Mouse (Mus musculus) cerebellum, adult 2 months (tissue): ENCODE data around the gene Tex44. TPM values are rescaled to one million over a fixed set of nuclear protein-coding genes. Genes with fewer than 3 reads are reported as not detected.

Source experiments
- DNase-seq, 2 experiments: peaks; one replicate each; pipeline ENCODE4 v3.0.0; 2021
- H3K27ac ChIP-seq: fragments of 200-500 bp; 2 replicates; pipeline ENCODE4 v1.5.1; 2012; ENCODE audit warnings: low read length, control low read depth, inconsistent platforms; ENCODE audit not compliant: insufficient read depth
- H3K27me3 ChIP-seq: fragments of 200-500 bp; 2 replicates; pipeline ENCODE4 v1.6.1; 2012; ENCODE audit warnings: inconsistent platforms, mild to moderate bottlenecking, low read length, moderate library complexity; ENCODE audit not compliant: control insufficient read depth, insufficient read depth
- H3K4me1 ChIP-seq: fragments of 200-500 bp; 2 replicates; pipeline ENCODE4 v1.6.1; 2011; ENCODE audit warnings: low read length; ENCODE audit not compliant: control insufficient read depth, insufficient read depth
- H3K4me3 ChIP-seq: fragments of 200-500 bp; replicated peaks from 2 replicates; pipeline ENCODE3; 2011; ENCODE audit warnings: mild to moderate bottlenecking, low read depth, low read length, control low read depth; ENCODE audit not compliant: insufficient read depth
- CTCF ChIP-seq: fragments of 200-500 bp; IDR thresholded peaks from 2 replicates; pipeline ENCODE4 v1.5.1; 2011; ENCODE audit warnings: low read depth, mild to moderate bottlenecking, control low read depth, low read length, moderate library complexity, borderline replicate concordance; ENCODE audit not compliant: insufficient read depth
- POLR2A ChIP-seq: fragments of 200-500 bp; IDR thresholded peaks from 2 replicates; pipeline ENCODE4 v1.6.1; 2011; ENCODE audit warnings: low read length, control low read depth, borderline replicate concordance; ENCODE audit not compliant: insufficient read depth
- WGBS: fragments of 180-500 bp; shearing (Covaris S2); methylation state at CpG from one replicate; pipeline ENCODE4 v1.1.7; 2018; 5-methylcytosine and 5-hydroxymethylcytosine counted together
- polyA plus RNA-seq: library from polyadenylated mRNA; depleted of rRNA; stranded (reverse); fragments of >200 nt; gene quantifications from 2 replicates; pipeline ENCODE4 v1.2.3, GENCODE M21; 2012

The Tex44 gene
- polyA plus RNA-seq, 1 experiment, result not detected

GRCm38 (mm10) chr1:86394246-86394645 lies 31.9 kb upstream of the Tex44 start:
- no peak for DNase-seq
- TF ChIP-seq POLR2A, result no peak
- TF ChIP-seq CTCF, result no peak
- 97% methylated on average over 3 of the region's 3 CpGs for WGBS
- H3K4me1 ChIP-seq, result peaks cover 6% of the 10 kb centered on the region
- no peak overlapping the region for H3K27ac ChIP-seq
- no peaks in the 10 kb centered on the region for H3K27me3 ChIP-seq
- no peak overlapping the region for H3K4me3 ChIP-seq

- 75% methylated on average over 7 of the region's 7 CpGs for WGBS
- no peak overlapping the region for H3K4me3 ChIP-seq
These were observed 30.2 kb upstream of the Tex44 start for GRCm38 (mm10) chr1:86395897-86396296.

GRCm38 (mm10) chr1:86397621-86398020 lies 28.5 kb upstream of the Tex44 start:
- Histone ChIP-seq H3K4me3 (no peak overlapping the region), H3K4me1 (no peaks in the 10 kb centered on the region), H3K27ac (no peak overlapping the region), H3K27me3 (no peaks in the 10 kb centered on the region)
- DNase-seq, result no peak
- 62% methylated on average over 8 of the region's 8 CpGs for WGBS
- TF ChIP-seq CTCF, result no peak
- no peak for TF ChIP-seq POLR2A

More at GRCm38 (mm10) chr1:86395897-86396296, 30.2 kb upstream of the Tex44 start:
- H3K4me1 ChIP-seq, result peaks cover 6% of the 10 kb centered on the region
- no peaks in the 10 kb centered on the region for H3K27me3 ChIP-seq
- no peak for DNase-seq
- H3K27ac ChIP-seq, result no peak overlapping the region
- TF ChIP-seq POLR2A, result no peak
- TF ChIP-seq CTCF, result no peak

- WGBS, result 78% methylated on average over 7 of the region's 7 CpGs
These were observed 27.9 kb upstream of the Tex44 start for GRCm38 (mm10) chr1:86398222-86398621.

GRCm38 (mm10) chr1:86399322-86399721 lies 26.8 kb upstream of the Tex44 start:
- Histone ChIP-seq H3K27ac (no peak overlapping the region), H3K4me3 (no peak overlapping the region), H3K27me3 (no peaks in the 10 kb centered on the region), H3K4me1 (peaks cover 4% of the 10 kb centered on the region; the same call in 1 of the 2 replicates)
- DNase-seq, result no peak
- WGBS, result 73% methylated on average over 3 of the region's 3 CpGs
- no peak for TF ChIP-seq POLR2A
- TF ChIP-seq CTCF, result no peak

More at GRCm38 (mm10) chr1:86398222-86398621, 27.9 kb upstream of the Tex44 start:
- Histone ChIP-seq H3K4me1 (peaks cover 2% of the 10 kb centered on the region; the same call in 1 of the 2 replicates), H3K27me3 (no peaks in the 10 kb centered on the region), H3K4me3 (no peak overlapping the region), H3K27ac (no peak overlapping the region)
- no peak for TF ChIP-seq POLR2A
- no peak for TF ChIP-seq CTCF
- DNase-seq, result no peak

- no peak for DNase-seq
- H3K27ac ChIP-seq, result no peak overlapping the region
- H3K4me3 ChIP-seq, result no peak overlapping the region
- TF ChIP-seq POLR2A, result no peak
- no peak for TF ChIP-seq CTCF
- 75% methylated on average over 8 of the region's 8 CpGs for WGBS
- H3K4me1 ChIP-seq, result peaks cover 4% of the 10 kb centered on the region; the same call in 1 of the 2 replicates
- no peaks in the 10 kb centered on the region for H3K27me3 ChIP-seq
These were observed 25.9 kb upstream of the Tex44 start for GRCm38 (mm10) chr1:86400096-86400754.

- DNase-seq, result no peak
- Histone ChIP-seq H3K27me3 (no peaks in the 10 kb centered on the region), H3K4me1 (peaks cover 4% of the 10 kb centered on the region; the same call in 1 of the 2 replicates), H3K27ac (no peak overlapping the region), H3K4me3 (no peak overlapping the region)
- TF ChIP-seq POLR2A, result no peak
- TF ChIP-seq CTCF, result peak; percentile 39; the same call in 1 of the 2 replicates
- WGBS, result 63% methylated on average over 5 of the region's 5 CpGs
These were observed 21.3 kb upstream of the Tex44 start for GRCm38 (mm10) chr1:86404834-86405233.

GRCm38 (mm10) chr1:86406313-86406712 lies 19.8 kb upstream of the Tex44 start:
- Histone ChIP-seq H3K4me3 (no peak overlapping the region), H3K27ac (no peak overlapping the region), H3K4me1 (peaks cover 4% of the 10 kb centered on the region; the same call in 1 of the 2 replicates), H3K27me3 (no peaks in the 10 kb centered on the region)
- DNase-seq, result no peak
- WGBS, result 82% methylated on average over 4 of the region's 4 CpGs
- TF ChIP-seq POLR2A, result no peak
- no peak for TF ChIP-seq CTCF
